ENCODE assay signal across 21 mouse cellular contexts in genomic region chr15:12710036-12710435, GRCm38 (mm10). TPM values are rescaled to one million over a fixed set of nuclear protein-coding genes. Genes with fewer than 3 reads are reported as not detected.
DNase-seq lines count a peak whose midpoint lies in the region; ATAC-seq and TF ChIP-seq lines count a peak whose summit lies in the region.
"Had no signal": no experiment of that assay in that cellular context is flagged by ENCODE, and none has a peak within 500 bp of the region (broad histone marks: within the 10 kb centered on the region; RNA-seq: fewer than 3 reads in every experiment).

No protein-coding gene starts in this region.

- H3K27ac ChIP-seq in cerebellum, adult 2 months (ENCODE audit: insufficient read depth, low read length) = no peak overlapping the region
- H3K27ac ChIP-seq in midbrain, embryonic 13.5 days = no peak overlapping the region
- H3K27ac ChIP-seq: embryonic facial prominence, embryonic 10.5 days; heart, embryonic 13.5 days; limb, embryonic 13.5 days; liver, embryonic 13.5 days; midbrain, embryonic 10.5 days had no signal

- no peak overlapping the region for H3K9ac ChIP-seq in midbrain, embryonic 13.5 days (replicated peaks)
- H3K9ac ChIP-seq: heart, embryonic 13.5 days; limb, embryonic 13.5 days; liver, embryonic 13.5 days; lung, embryonic 14.5 days had no signal

- 50% methylated on average over 3 of the region's 3 CpGs for WGBS in cerebellum, adult 2 months
- WGBS in midbrain, embryonic 13.5 days = 95% methylated on average over 3 of the region's 3 CpGs

- ATAC-seq in midbrain, embryonic 13.5 days = no peak
- ATAC-seq: activated CD4-positive, CD25-positive, alpha-beta regulatory T cell, adult 4 months; hindbrain, embryonic 16.5 days; intestine, embryonic 16.5 days had no signal

- TF ChIP-seq CTCF in cerebellum, adult 2 months (IDR thresholded peaks at IDR 0.05; ENCODE audit: borderline replicate concordance, insufficient read depth, low read depth, low read length) = no peak

- H3K9me3 ChIP-seq in midbrain, embryonic 13.5 days = no peaks in the 10 kb centered on the region
- H3K9me3 ChIP-seq: embryonic facial prominence, embryonic 10.5 days; G1E; limb, embryonic 13.5 days; liver, embryonic 13.5 days had no signal

- no peaks in the 10 kb centered on the region for H3K36me3 ChIP-seq in midbrain, embryonic 13.5 days
- H3K36me3 ChIP-seq: embryonic facial prominence, embryonic 10.5 days; G1E; liver, embryonic 13.5 days had no signal

- intact Hi-C loops in gastrocnemius, postnatal 36 days (cut with DNase I) = no loop called here

- TF ChIP-seq POLR2A in cerebellum, adult 2 months (IDR thresholded peaks at IDR 0.05; ENCODE audit: borderline replicate concordance, insufficient read depth, low read length) = no peak

- H3K4me2 ChIP-seq in midbrain, embryonic 13.5 days (replicated peaks) = no peak overlapping the region
- H3K4me2 ChIP-seq: heart, embryonic 13.5 days; limb, embryonic 13.5 days; liver, embryonic 13.5 days; lung, embryonic 14.5 days had no signal

- no peaks in the 10 kb centered on the region for H3K4me1 ChIP-seq in cerebellum, adult 2 months (ENCODE audit: control insufficient read depth, insufficient read depth, low read length)
- H3K4me1 ChIP-seq in midbrain, embryonic 13.5 days (replicated peaks) = 0 out of 2 replicates have a peak, but pooled peaks cover 4% of the 10 kb centered on the region
- H3K4me1 ChIP-seq: liver, embryonic 13.5 days had no signal

- H3K27me3 ChIP-seq in cerebellum, adult 2 months (ENCODE audit: control insufficient read depth, insufficient read depth, low read length) = no peaks in the 10 kb centered on the region; the same call in 1 of the 2 replicates
- no peaks in the 10 kb centered on the region for H3K27me3 ChIP-seq in midbrain, embryonic 13.5 days
- H3K27me3 ChIP-seq: heart, embryonic 13.5 days; limb, embryonic 13.5 days; liver, embryonic 13.5 days had no signal

- DNase-seq in heart, adult 18-20 months = peak; percentile 49 to 51
- no peak for DNase-seq in heart, adult 8-10 months (ENCODE audit: low spot score)
- peak; percentile 28 to 46 for DNase-seq in cerebellum, adult 2 months
- peak; percentile 37 to 49 for DNase-seq in cerebellum, postnatal 36 days
- peak; percentile 38 to 50 for DNase-seq in gastrocnemius, postnatal 36 days
- no peak for DNase-seq in embryo, embryonic 9.5 days (ENCODE audit: extremely low spot score)
- no peak for DNase-seq in right cerebral cortex, adult 2 months (ENCODE audit: low spot score in 2 of 2)
- DNase-seq: adrenal gland, postnatal 10 days; liver, embryonic 13.5 days; lung, embryonic 14.5 days; lung, postnatal 4 days; thymus, postnatal 14 days had no signal

- H3K4me3 ChIP-seq in cerebellum, adult 2 months (replicated peaks; ENCODE audit: insufficient read depth, low read depth, low read length) = no peak overlapping the region
- no peak overlapping the region for H3K4me3 ChIP-seq in midbrain, embryonic 13.5 days (replicated peaks)
- H3K4me3 ChIP-seq: embryonic facial prominence, embryonic 10.5 days; heart, embryonic 13.5 days; limb, embryonic 13.5 days; liver, embryonic 13.5 days; midbrain, embryonic 10.5 days had no signal

RNA-seq across cellular contexts. Expression of gene Pdzd2, which starts 29.7 kb away (rescaled TPM):
- total RNA-seq in heart, adult 18-20 months (2021) = 10 to 100 TPM; 68.0 to 82.0 TPM
- 10 to 100 TPM; 65.7 to 97.5 (median 80.6) TPM for total RNA-seq in heart, adult 8-10 months (2022)
- polyA plus RNA-seq in cerebellum, adult 2 months (2012; rRNA removed) = 5.3 and 6.3 TPM in 2 replicates
- 10 to 100 TPM; 17.0 to 19.0 TPM for total RNA-seq in gastrocnemius, postnatal 36 days (2021)
- 7.2 and 9.7 TPM in 2 replicates for polyA plus RNA-seq in midbrain, embryonic 13.5 days (2015; fragmentation: Nextera tagmentation; extraction: Ambion mirVana)

Comparison
In these comparisons a context has a peak if more than half of its experiments do, and no peak if none do; other contexts are left out.
1. DNase-seq: peak in heart, adult 18-20 months (2 of 2), cerebellum, adult 2 months (2 of 2), cerebellum, postnatal 36 days (2 of 2) and gastrocnemius, postnatal 36 days (2 of 2); none in heart, adult 8-10 months (single experiment), embryo, embryonic 9.5 days (single experiment) and right cerebral cortex, adult 2 months (0 of 2).